Mouse (Mus musculus) forebrain, embryonic 12.5 days (tissue): ENCODE measurements around the gene Itih2. TPM values are rescaled to one million over a fixed set of nuclear protein-coding genes. Genes with fewer than 3 reads are reported as not detected.
A peak's percentile ranks its signal among the peaks of the same experiment; 100 is the strongest.

Source experiments
- ATAC-seq: fragments of 200-750 bp; cut with Nextera tagmentation; 2 replicates; pipeline ENCODE4 v1.8.0; 2017; ENCODE audit warnings: moderate TSS enrichment; ENCODE audit not compliant: low FRiP score
- H3K27ac ChIP-seq: fragments of 300-500 bp; sonication (generic); 2 replicates; pipeline ENCODE4 v1.5.1; 2016; ENCODE audit warnings: mild to moderate bottlenecking
- H3K27me3 ChIP-seq: fragments of 300-500 bp; sonication (generic); 2 replicates; pipeline ENCODE4 v1.6.1; 2016; ENCODE audit warnings: mild to moderate bottlenecking
- H3K36me3 ChIP-seq: fragments of 300-500 bp; sonication (generic); replicated peaks from 2 replicates; pipeline ENCODE4 v1.6.1; 2016; ENCODE audit warnings: mild to moderate bottlenecking
- H3K4me1 ChIP-seq: fragments of 300-500 bp; sonication (generic); 2 replicates; pipeline ENCODE4 v1.6.1; 2016
- H3K4me2 ChIP-seq: fragments of 300-500 bp; sonication (generic); 2 replicates; pipeline ENCODE4 v1.6.1; 2016; ENCODE audit warnings: mild to moderate bottlenecking, moderate library complexity
- H3K4me3 ChIP-seq: fragments of 300-500 bp; sonication (generic); replicated peaks from 2 replicates; pipeline ENCODE4 v1.5.1; 2016; ENCODE audit warnings: mild to moderate bottlenecking
- H3K9ac ChIP-seq: fragments of 300-500 bp; sonication (generic); 2 replicates; pipeline ENCODE4 v1.6.1; 2016; ENCODE audit warnings: mild to moderate bottlenecking
- H3K9me3 ChIP-seq: fragments of 300-500 bp; sonication (generic); 2 replicates; pipeline ENCODE4 v1.6.1; 2016
- WGBS: fragments of 180-500 bp; shearing (Covaris S2); methylation state at CpG from one replicate; pipeline ENCODE4 v1.1.7; 2016; 5-methylcytosine and 5-hydroxymethylcytosine counted together
- polyA plus RNA-seq: library from polyadenylated mRNA; unstranded; fragments of >200 nt; fragmentation: Nextera tagmentation; extraction: Ambion mirVana; gene quantifications from 2 replicates; pipeline ENCODE4 v1.2.1, GENCODE M21; 2016

The Itih2 gene
- polyA plus RNA-seq, 1 experiment from 2014 or later = 0.18 TPM

DNA sequence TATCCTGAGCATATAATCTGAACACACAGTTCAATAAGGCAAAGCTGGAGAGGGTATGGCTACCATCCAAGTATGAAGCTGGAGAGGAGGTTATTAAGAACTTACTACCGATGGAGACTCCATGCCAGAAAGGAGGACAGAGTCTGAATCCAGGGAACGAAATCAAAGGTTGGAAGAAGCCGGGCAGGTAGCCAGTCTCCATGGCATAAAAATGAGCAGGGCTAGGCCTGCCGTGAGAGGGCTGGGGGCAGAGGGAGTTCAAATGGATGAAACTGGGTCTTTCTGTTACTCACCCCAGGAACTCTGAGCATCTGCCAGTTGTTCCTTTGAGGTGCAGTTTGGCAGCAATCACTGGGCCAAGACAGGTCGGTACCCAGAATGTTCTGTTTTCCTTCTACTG lies 9.3 kb upstream of the Itih2 start:
- no peaks in the 10 kb centered on the region for H3K36me3 ChIP-seq
- H3K9ac ChIP-seq = no peak overlapping the region
- no peak for ATAC-seq
- no peaks in the 10 kb centered on the region for H3K4me1 ChIP-seq
- H3K27ac ChIP-seq = no peak overlapping the region
- no peaks in the 10 kb centered on the region for H3K9me3 ChIP-seq
- no peak overlapping the region for H3K4me3 ChIP-seq
- no peak overlapping the region for H3K4me2 ChIP-seq
- WGBS = 81% methylated on average over 5 of the region's 5 CpGs
- peaks cover 14% of the 10 kb centered on the region; the same call in 1 of the 2 replicates for H3K27me3 ChIP-seq

DNA sequence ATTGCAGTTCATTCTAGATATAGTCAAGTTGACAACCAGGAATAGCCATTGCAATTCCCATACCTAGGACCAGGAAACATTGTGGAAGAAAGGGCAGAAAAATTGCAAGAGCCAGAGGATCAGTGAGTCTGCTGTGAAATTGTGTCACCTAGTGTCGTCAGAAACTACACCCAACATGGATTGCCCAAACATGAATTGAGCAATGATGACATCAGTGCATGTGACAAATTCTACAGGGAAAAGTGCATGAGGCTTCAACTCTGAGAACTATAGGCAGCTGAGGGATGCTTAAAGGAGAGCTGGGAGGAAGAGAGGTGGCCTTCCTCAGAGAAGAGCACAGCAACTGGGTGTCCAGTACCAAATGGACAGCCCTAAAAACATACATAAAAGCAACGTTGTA lies 6.1 kb upstream of the Itih2 start:
- H3K36me3 ChIP-seq = no peaks in the 10 kb centered on the region
- no peak for ATAC-seq
- H3K27ac ChIP-seq = no peak overlapping the region
- no peaks in the 10 kb centered on the region for H3K9me3 ChIP-seq
- H3K4me1 ChIP-seq = no peaks in the 10 kb centered on the region
- WGBS = 79% methylated on average over 2 of the region's 2 CpGs
- H3K9ac ChIP-seq = no peak overlapping the region
- H3K4me3 ChIP-seq = no peak overlapping the region
- H3K27me3 ChIP-seq = peaks cover 14% of the 10 kb centered on the region; the same call in 1 of the 2 replicates
- H3K4me2 ChIP-seq = no peak overlapping the region

DNA sequence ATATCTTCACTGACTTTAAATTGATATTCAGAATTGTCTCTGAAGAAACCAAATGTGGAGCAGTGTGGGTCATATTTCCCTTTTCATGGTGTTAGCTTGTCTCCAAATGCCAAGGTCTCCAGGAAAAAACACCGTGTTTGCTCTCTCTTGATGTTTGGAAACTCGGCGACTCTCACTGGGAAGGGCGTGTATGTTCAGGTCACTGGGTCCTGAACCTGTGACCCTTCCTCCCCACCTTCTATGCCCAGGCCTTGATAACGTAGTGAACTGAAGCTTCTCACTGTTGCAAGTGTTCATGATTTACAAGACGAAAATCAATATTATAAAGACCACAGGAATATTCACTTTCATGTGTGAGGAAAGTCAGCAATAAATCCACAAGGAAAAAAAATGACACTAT lies 2.7 kb upstream of the Itih2 start:
- Histone ChIP-seq H3K36me3 (no peaks in the 10 kb centered on the region), H3K4me3 (no peak overlapping the region), H3K27ac (no peak overlapping the region), H3K4me1 (no peaks in the 10 kb centered on the region), H3K9ac (no peak overlapping the region), H3K4me2 (no peak overlapping the region), H3K9me3 (no peaks in the 10 kb centered on the region), H3K27me3 (no peaks in the 10 kb centered on the region)
- 81% methylated on average over 6 of the region's 6 CpGs for WGBS
- ATAC-seq = no peak

DNA sequence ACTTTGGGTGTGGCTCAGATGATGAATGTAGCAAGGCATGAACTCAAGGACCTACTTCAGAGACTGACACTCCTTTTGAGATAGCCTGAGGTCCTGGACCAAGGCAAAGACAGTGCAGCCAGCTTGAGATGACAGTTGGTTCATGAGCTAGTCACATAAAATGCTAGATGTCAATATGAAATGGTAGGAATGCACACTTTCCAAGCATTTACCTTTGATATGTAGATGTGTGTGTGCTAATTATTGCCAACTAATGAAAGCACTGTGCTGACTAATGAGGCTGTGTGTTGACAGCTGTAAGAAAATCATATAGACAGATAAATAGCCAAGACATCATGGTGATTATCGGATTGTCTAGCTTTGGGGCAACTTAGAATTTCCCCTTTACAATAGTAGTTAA lies 932 bp upstream of the Itih2 start:
- Histone ChIP-seq H3K9me3 (no peaks in the 10 kb centered on the region), H3K4me1 (no peaks in the 10 kb centered on the region), H3K36me3 (no peaks in the 10 kb centered on the region), H3K4me3 (no peak overlapping the region), H3K4me2 (no peak overlapping the region), H3K9ac (no peak overlapping the region), H3K27ac (no peak overlapping the region), H3K27me3 (no peaks in the 10 kb centered on the region)
- ATAC-seq = no peak; the same call in 1 of the 2 replicates
- 68% methylated on average over 1 of the region's 1 CpGs for whole genome bisulfite sequencing

DNA sequence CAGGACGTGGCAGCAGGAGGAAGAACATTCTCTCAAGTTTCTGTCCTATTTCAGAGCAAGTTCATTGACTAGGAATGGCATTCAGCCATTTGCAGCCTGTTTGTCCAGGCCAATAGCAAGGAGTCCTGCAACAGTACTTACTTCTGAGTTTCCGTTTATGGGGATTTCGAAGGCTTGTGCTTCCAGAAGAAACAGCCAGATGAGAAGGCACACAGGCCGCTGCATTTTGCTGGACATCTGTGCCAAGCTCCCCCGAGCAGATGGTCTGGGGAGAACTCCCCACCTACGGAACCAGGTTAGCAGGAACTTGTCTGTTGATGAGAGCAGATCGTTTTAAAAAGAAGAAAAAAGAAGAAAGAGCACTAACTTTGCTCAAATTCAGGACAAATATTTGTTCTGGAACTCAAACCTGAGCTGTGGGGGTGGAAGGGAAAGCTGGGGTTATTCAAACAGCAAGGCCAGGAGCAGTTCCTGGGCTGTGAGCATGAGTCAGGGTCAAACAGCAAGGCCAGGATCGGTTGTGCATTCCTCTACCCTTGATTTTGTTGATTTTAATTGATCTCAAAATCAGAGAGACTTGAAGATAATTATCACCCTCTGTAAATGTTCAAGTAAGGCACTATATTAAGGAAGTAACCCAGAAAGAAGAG lies 730 bp downstream of the Itih2 start:
- Histone ChIP-seq H3K4me2 (no peak overlapping the region), H3K4me3 (no peak overlapping the region), H3K36me3 (no peaks in the 10 kb centered on the region), H3K4me1 (no peaks in the 10 kb centered on the region), H3K27me3 (no peaks in the 10 kb centered on the region), H3K9me3 (no peaks in the 10 kb centered on the region), H3K27ac (no peak overlapping the region), H3K9ac (no peak overlapping the region)
- ATAC-seq = no peak
- WGBS = 80% methylated on average over 8 of the region's 8 CpGs

DNA sequence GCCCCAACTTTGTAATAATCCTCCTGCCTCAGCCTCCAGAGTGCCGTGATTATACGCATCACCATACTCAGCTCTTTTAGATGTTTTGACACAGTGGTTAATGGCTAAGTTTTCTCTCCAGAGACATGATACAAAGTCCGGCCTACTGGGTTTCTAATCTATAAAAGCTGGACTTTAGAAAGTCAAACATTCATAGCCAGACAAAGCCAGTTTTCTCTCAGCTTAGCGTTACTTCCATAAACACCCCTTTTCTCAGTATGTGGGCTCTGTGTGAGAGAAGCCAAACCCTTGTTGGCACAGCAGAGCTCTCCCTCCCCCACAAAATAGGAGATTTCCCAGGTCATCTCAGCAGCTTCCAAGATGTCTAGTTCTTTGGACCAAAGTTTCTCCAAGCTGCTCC lies 2.6 kb downstream of the Itih2 start:
- WGBS = 86% methylated on average over 4 of the region's 4 CpGs
- no peak overlapping the region for H3K4me3 ChIP-seq
- H3K9ac ChIP-seq = no peak overlapping the region
- no peak for ATAC-seq
- H3K27ac ChIP-seq = no peak overlapping the region
- no peaks in the 10 kb centered on the region for H3K36me3 ChIP-seq
- H3K27me3 ChIP-seq = no peaks in the 10 kb centered on the region
- no peak overlapping the region for H3K4me2 ChIP-seq
- no peaks in the 10 kb centered on the region for H3K4me1 ChIP-seq
- H3K9me3 ChIP-seq = no peaks in the 10 kb centered on the region

DNA sequence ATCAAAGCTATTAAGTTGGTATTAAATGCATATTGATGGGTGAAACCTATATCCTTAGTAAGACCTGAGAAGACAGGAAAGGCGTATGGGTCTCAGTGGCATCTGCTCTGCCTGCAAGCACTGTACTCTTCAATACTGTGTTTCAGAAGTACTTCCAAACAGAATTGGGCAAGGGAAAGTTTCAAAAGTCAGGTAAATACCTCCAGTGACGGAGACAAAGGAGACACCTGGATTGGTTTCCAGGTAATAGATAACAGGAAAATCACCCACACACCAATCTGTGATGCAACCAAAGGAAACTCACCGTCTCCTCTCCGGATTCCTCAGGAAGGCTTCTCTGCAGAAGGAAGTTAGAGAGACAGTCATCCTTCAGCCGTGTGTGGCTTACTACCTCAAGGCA lies 3.7 kb downstream of the Itih2 start:
- no peak for ATAC-seq
- no peak overlapping the region for H3K4me3 ChIP-seq

DNA sequence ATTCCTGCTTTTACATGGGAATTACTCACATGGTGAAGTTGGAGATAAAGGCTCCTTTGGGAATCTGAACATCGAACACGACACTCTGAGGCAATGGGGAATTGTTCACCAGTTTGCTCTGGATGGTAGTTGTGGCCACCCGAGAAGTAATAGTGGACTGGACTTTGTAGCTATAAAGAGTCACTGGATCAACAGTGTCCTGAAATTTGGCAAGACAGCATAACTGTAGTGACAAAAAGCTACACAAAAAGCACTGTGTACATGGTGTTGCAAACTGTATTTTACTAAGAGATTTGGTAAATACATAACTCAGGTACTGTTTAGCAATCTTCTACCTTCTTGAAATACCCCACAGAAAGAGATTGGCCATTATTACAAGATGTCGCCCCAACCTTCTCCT lies 5.1 kb downstream of the Itih2 start:
- no peak for ATAC-seq
- Histone ChIP-seq H3K4me2 (no peak overlapping the region), H3K27me3 (no peaks in the 10 kb centered on the region), H3K9me3 (no peaks in the 10 kb centered on the region), H3K27ac (no peak overlapping the region), H3K4me1 (no peaks in the 10 kb centered on the region), H3K4me3 (no peak overlapping the region), H3K36me3 (no peaks in the 10 kb centered on the region), H3K9ac (no peak overlapping the region)
- 91% methylated on average over 4 of the region's 4 CpGs for WGBS

More for the DNA sequence above, 3.7 kb downstream of the Itih2 start:
- Histone ChIP-seq H3K9me3 (no peaks in the 10 kb centered on the region), H3K4me1 (no peaks in the 10 kb centered on the region), H3K27ac (no peak overlapping the region), H3K4me2 (no peak overlapping the region), H3K36me3 (no peaks in the 10 kb centered on the region), H3K27me3 (no peaks in the 10 kb centered on the region), H3K9ac (no peak overlapping the region)
- 87% methylated on average over 5 of the region's 5 CpGs for WGBS

DNA sequence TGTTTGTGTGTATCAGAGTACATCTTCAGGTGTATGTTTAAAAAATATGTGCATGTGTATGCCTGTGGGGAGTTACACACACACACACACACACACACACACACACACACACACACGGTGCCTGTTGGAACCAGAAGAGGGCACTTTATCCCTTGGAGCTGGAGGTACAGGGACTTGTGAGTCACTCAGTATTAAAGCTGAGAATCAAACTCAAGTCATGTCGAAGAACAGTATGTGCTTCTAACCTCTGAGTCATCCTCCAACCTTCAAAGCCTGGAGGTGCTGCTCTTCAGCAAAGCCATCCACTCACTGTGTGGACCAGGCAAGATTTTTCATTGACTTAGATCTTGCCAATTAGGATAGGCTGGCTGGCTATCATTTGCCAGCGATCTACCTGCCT lies 9.4 kb downstream of the Itih2 start:
- ATAC-seq = no peak
- no peak overlapping the region for H3K4me3 ChIP-seq
- H3K9me3 ChIP-seq = no peaks in the 10 kb centered on the region
- H3K36me3 ChIP-seq = no peaks in the 10 kb centered on the region
- no peak overlapping the region for H3K9ac ChIP-seq
- 63% methylated on average over 3 of the region's 3 CpGs for WGBS
- H3K27ac ChIP-seq = no peak overlapping the region
- H3K27me3 ChIP-seq = no peaks in the 10 kb centered on the region
- H3K4me2 ChIP-seq = no peak overlapping the region
- H3K4me1 ChIP-seq = no peaks in the 10 kb centered on the region

DNA sequence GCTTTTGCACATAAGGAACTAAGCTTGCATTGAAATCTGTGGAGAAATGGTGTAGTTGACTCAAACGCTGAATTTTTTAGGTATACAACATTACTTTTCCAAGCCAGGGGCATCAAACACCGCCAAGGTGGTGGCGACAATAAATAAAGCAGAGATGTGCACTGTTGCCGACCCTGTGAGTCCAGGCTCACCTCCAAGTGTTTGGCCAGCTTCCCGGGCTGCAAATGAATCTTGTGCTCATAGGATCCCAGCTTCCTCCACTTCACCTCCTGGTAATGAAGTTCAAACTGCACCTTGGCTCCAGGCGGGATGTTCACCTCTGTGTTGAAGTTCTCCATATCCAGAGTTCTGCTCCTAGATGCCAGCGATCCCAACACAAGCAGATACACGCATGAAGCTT lies 11.9 kb downstream of the Itih2 start:
- H3K4me3 ChIP-seq = no peak overlapping the region
- no peaks in the 10 kb centered on the region for H3K4me1 ChIP-seq
- H3K9ac ChIP-seq = no peak overlapping the region
- 89% methylated on average over 8 of the region's 8 CpGs for WGBS
- no peaks in the 10 kb centered on the region for H3K36me3 ChIP-seq
- H3K9me3 ChIP-seq = no peaks in the 10 kb centered on the region
- no peaks in the 10 kb centered on the region for H3K27me3 ChIP-seq
- no peak overlapping the region for H3K27ac ChIP-seq
- no peak overlapping the region for H3K4me2 ChIP-seq
- ATAC-seq = no peak

DNA sequence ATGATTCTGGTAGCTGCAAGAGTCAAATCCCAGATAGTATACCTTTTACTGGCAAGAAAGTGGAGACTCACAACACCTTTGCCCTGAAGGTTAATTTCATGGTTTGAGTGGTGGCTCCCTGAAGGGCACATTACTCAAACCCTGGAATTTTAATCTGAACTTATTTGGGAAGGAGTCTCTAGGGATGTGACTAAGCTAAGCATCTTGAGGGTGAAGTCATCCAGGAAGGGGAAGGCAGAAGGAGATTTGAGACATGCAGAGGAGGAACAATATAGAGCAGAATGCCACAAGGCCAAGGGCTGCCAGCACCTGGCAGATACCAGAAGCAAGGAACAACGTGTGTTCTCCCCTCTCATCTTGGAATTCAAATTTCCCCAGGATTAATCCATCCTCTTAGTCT lies 12.4 kb downstream of the Itih2 start:
- H3K4me2 ChIP-seq = no peak overlapping the region
- WGBS = 61% methylated on average over 1 of the region's 1 CpGs
- H3K4me1 ChIP-seq = no peaks in the 10 kb centered on the region
- no peak overlapping the region for H3K4me3 ChIP-seq
- ATAC-seq = no peak
- H3K27me3 ChIP-seq = no peaks in the 10 kb centered on the region
- H3K9me3 ChIP-seq = no peaks in the 10 kb centered on the region
- H3K9ac ChIP-seq = no peak overlapping the region
- H3K27ac ChIP-seq = no peak overlapping the region
- no peaks in the 10 kb centered on the region for H3K36me3 ChIP-seq

DNA sequence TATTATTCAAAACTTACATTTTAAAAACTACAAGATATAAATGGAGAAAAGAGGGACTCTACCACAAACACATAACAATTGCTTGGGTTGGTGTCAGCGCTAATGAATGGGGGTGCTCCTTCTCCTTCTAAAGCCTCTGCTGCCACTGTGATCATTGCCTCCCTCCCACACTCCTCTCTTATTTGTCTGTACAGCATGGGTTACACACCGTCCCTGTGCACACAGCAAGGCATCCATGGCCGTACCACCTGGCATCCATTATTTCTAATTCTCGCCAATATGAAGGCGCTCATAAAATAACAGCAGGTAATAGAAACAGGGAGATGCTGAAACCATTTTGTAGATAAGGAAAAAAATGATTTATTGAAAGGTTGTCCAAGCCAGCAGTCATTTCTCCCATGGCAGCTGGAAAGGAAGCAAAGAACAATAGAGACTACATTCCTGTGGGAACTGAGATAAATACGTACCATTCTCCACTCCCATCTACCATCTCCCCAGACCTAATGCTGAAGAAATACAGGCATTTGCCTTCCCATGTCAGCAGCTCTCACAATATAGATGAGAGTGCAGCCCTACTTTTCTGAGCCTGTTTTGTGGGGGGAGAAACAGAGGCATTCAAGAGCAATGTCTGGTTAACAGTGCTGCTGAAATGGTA lies 22.5 kb downstream of the Itih2 start:
- ATAC-seq = no peak
- no peak overlapping the region for H3K27ac ChIP-seq
- no peak overlapping the region for H3K4me2 ChIP-seq
- H3K27me3 ChIP-seq = no peaks in the 10 kb centered on the region
- no peaks in the 10 kb centered on the region for H3K9me3 ChIP-seq
- WGBS = 76% methylated on average over 6 of the region's 6 CpGs
- H3K9ac ChIP-seq = no peak overlapping the region
- no peaks in the 10 kb centered on the region for H3K4me1 ChIP-seq
- H3K4me3 ChIP-seq = no peak overlapping the region
- H3K36me3 ChIP-seq = no peaks in the 10 kb centered on the region

DNA sequence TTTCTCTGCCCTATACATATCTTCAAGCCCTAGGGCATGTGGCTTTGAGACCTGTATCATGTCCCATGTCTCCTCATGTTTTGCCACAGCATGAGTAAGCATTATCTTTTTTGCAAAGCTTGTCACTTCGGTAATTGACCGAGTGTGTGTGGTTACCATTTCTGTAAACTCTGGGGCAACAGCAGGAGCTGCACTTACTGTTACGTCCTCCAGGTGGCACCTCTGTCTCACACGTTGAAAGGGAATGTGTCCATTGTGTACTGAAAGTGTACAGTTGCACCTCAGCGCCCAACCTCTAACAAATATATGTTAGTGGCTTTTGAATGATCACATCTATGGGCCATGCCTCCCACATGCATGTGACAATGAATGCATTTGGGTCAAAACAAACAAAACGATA lies 30.0 kb downstream of the Itih2 start:
- 0 out of 2 replicates have a peak, but pooled peaks have one; percentile 23 for ATAC-seq
- H3K27me3 ChIP-seq = no peaks in the 10 kb centered on the region

More for the DNA sequence above, 30.0 kb downstream of the Itih2 start:
- H3K9ac ChIP-seq = no peak overlapping the region
- H3K27ac ChIP-seq = no peak overlapping the region
- no peaks in the 10 kb centered on the region for H3K36me3 ChIP-seq
- no peak overlapping the region for H3K4me2 ChIP-seq
- WGBS = 44% methylated on average over 6 of the region's 6 CpGs
- H3K9me3 ChIP-seq = no peaks in the 10 kb centered on the region
- H3K4me1 ChIP-seq = no peaks in the 10 kb centered on the region
- H3K4me3 ChIP-seq = no peak overlapping the region
